Mouse (Mus musculus) forebrain, embryonic 15.5 days (tissue): ENCODE results near the gene Gjb5. TPM values are rescaled to one million over a fixed set of nuclear protein-coding genes. Genes with fewer than 3 reads are reported as not detected.
A peak's percentile ranks its signal among the peaks of the same experiment; 100 is the strongest.

ENCODE experiments used
- ATAC-seq: fragments of 200-750 bp; cut with Nextera tagmentation; replicated peaks from 2 replicates; pipeline ENCODE4 v1.8.0; 2017; ENCODE audit warnings: mild to moderate bottlenecking, moderate TSS enrichment, moderate library complexity
- H3K27ac ChIP-seq: fragments of 300-500 bp; sonication (generic); replicated peaks from 2 replicates; pipeline ENCODE4 v1.5.1; 2015; ENCODE audit warnings: mild to moderate bottlenecking, inconsistent platforms
- H3K27me3 ChIP-seq: fragments of 300-500 bp; sonication (generic); 2 replicates; pipeline ENCODE4 v1.6.1; 2015; ENCODE audit warnings: inconsistent platforms
- H3K36me3 ChIP-seq: fragments of 300-500 bp; sonication (generic); 2 replicates; pipeline ENCODE4 v1.6.1; 2015; ENCODE audit warnings: mild to moderate bottlenecking, inconsistent platforms
- H3K4me1 ChIP-seq: fragments of 300-500 bp; sonication (generic); 2 replicates; pipeline ENCODE4 v1.6.1; 2015; ENCODE audit warnings: inconsistent platforms
- H3K4me2 ChIP-seq: fragments of 300-500 bp; sonication (generic); replicated peaks from 2 replicates; pipeline ENCODE4 v1.6.1; 2015; ENCODE audit warnings: mild to moderate bottlenecking, inconsistent platforms
- H3K4me3 ChIP-seq: fragments of 300-500 bp; sonication (generic); 2 replicates; pipeline ENCODE4 v1.5.1; 2015; ENCODE audit warnings: mild to moderate bottlenecking, inconsistent platforms
- H3K9ac ChIP-seq: fragments of 300-500 bp; sonication (generic); replicated peaks from 2 replicates; pipeline ENCODE4 v1.6.1; 2015; ENCODE audit warnings: mild to moderate bottlenecking, inconsistent platforms
- H3K9me3 ChIP-seq: fragments of 300-500 bp; sonication (generic); 2 replicates; pipeline ENCODE4 v1.6.1; 2016; ENCODE audit warnings: inconsistent platforms
- WGBS: fragments of 180-500 bp; shearing (Covaris S2); methylation state at CpG from one replicate; pipeline ENCODE4 v1.1.7; 2015; ENCODE audit warnings: mixed read lengths; 5-methylcytosine and 5-hydroxymethylcytosine counted together
- polyA plus RNA-seq: library from polyadenylated mRNA; unstranded; fragments of >200 nt; fragmentation: Nextera tagmentation; extraction: Ambion mirVana; gene quantifications from 2 replicates; pipeline ENCODE4 v1.2.1, GENCODE M21; 2015

Gjb5 gene
- polyA plus RNA-seq, 1 experiment from 2014 or later = not detected

DNA sequence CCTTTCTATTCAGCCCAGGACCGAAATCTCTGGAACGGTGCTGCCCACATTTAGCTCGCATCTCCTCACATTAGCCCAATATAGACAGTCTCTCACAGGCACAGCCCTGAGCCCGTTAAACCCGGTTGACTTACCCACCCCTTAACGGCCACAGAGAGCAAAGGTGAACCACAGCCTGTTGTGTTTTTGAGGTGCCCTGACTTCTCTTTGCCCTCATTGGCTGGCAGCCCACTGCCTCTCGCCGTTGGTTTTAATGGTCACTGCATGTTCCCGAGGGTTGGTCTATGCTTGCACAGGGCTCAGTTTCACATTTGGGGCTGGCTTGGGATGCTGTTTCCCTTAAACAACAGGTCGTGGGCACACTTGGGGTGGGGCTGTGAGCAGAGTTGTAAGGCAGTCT lies 33.7 kb downstream of the Gjb5 start:
- H3K27me3 ChIP-seq = peaks cover 16% of the 10 kb centered on the region
- H3K36me3 ChIP-seq = no peaks in the 10 kb centered on the region
- H3K4me2 ChIP-seq = no peak overlapping the region
- H3K4me3 ChIP-seq = no peak overlapping the region
- H3K4me1 ChIP-seq = no peaks in the 10 kb centered on the region
- H3K27ac ChIP-seq = no peak overlapping the region
- no peak for ATAC-seq
- H3K9me3 ChIP-seq = no peaks in the 10 kb centered on the region
- no peak overlapping the region for H3K9ac ChIP-seq
- 75% methylated on average over 10 of the region's 10 CpGs for WGBS

DNA sequence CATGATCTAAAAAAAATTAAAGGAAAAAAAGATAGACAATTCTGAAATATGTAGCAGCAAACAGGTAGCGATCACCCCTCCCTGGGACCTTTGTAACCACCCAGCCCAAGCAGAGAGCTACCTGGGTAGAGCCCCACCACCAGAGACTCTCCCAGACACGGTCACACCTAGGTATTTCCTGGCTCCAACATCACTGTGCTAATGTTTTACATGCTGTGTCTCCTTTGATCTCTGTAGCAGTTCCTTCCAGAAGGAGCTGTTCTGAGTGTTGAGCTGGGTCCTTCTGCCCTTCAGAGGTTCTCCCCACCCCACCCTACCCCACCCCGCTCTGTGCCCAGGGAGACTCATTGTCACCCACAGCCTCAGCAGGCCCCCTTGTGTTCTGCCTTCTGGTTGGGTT lies 34.3 kb downstream of the Gjb5 start:
- H3K9me3 ChIP-seq = no peaks in the 10 kb centered on the region
- 93% methylated on average over 3 of the region's 3 CpGs for WGBS

DNA sequence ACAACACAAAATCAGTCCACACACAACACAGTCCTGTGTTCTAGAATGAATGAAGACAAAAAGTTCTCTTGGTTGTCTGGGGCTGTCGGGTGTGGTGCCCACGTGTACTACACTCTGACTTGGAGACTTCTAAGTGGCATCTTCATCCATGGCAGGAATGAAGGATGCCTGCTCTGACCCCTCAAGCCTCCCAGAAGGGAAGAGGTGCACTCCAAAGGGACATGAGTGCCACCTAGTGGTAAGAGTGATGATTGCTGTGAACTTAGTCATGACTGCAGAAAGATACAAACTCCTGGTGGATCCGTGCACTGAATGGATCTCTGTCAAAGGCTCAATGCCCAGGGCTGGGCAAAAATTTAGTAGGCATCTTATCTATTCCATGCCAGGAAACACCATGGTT lies 38.4 kb downstream of the Gjb5 start:
- no peak overlapping the region for H3K9ac ChIP-seq
- 4% methylated on average over 3 of the region's 3 CpGs for WGBS
- H3K27me3 ChIP-seq = no peaks in the 10 kb centered on the region
- H3K27ac ChIP-seq = no peak overlapping the region
- no peak overlapping the region for H3K4me2 ChIP-seq
- peak; percentile 41 for ATAC-seq
- no peaks in the 10 kb centered on the region for H3K36me3 ChIP-seq
- H3K4me3 ChIP-seq = no peak overlapping the region
- H3K9me3 ChIP-seq = no peaks in the 10 kb centered on the region
- no peaks in the 10 kb centered on the region for H3K4me1 ChIP-seq

More for the DNA sequence above, 34.3 kb downstream of the Gjb5 start:
- ATAC-seq = no peak
- Histone ChIP-seq H3K4me2 (no peak overlapping the region), H3K4me3 (no peak overlapping the region), H3K27me3 (peaks cover 15% of the 10 kb centered on the region), H3K36me3 (no peaks in the 10 kb centered on the region), H3K4me1 (no peaks in the 10 kb centered on the region), H3K27ac (no peak overlapping the region), H3K9ac (no peak overlapping the region)

DNA sequence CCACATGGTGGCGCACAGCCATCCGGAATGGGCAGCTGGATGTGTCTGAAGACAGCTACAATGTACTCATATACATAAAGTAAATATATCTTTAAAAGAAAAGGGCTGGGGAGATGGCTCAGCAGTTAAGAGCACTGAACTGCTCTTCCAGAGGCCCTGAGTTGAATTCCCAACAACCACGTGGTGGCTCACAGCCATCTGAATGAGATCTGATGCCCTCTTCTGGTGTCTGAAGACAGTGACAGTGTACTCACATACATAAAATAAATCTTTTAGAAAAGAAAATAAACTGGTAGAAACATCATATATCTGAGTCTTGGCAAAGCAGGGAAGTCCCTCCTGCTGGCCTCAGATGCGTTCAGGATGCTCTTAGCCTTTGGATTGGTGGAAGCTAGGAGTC lies 40.8 kb downstream of the Gjb5 start:
- no peak overlapping the region for H3K4me3 ChIP-seq
- H3K9ac ChIP-seq = no peak overlapping the region
- whole genome bisulfite sequencing = 67% methylated on average over 4 of the region's 4 CpGs
- no peak overlapping the region for H3K4me2 ChIP-seq
- no peaks in the 10 kb centered on the region for H3K36me3 ChIP-seq
- peaks cover 7% of the 10 kb centered on the region; the same call in 1 of the 2 replicates for H3K27me3 ChIP-seq
- no peak for ATAC-seq
- H3K4me1 ChIP-seq = 0 out of 2 replicates have a peak, but pooled peaks cover 11% of the 10 kb centered on the region
- H3K27ac ChIP-seq = no peak overlapping the region
- no peaks in the 10 kb centered on the region for H3K9me3 ChIP-seq

DNA sequence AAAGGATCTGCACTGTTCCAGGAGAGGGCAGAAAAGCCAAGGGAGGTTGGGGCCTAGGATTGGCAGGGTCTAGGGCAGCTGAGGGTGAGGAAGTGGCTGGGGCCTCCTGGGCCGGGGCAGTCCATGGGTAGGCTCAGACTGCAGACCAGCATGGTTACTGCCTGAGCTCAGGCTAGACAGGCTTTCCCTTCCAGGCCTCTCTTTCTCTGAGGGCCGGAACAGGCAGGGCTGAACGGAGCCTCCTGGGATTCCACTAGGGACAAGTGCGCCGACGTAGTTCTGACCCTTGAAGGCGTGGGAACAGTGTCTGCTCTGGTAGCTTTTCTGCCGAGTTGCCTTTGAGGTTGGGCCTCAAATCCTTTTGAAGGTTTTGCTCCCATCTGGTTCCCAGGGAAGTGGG lies 42.2 kb downstream of the Gjb5 start:
- 87% methylated on average over 8 of the region's 8 CpGs for WGBS
- Histone ChIP-seq H3K9me3 (no peaks in the 10 kb centered on the region), H3K4me3 (no peak overlapping the region), H3K9ac (no peak overlapping the region), H3K27me3 (peaks cover 7% of the 10 kb centered on the region; the same call in 1 of the 2 replicates), H3K4me2 (no peak overlapping the region), H3K27ac (no peak overlapping the region), H3K36me3 (no peaks in the 10 kb centered on the region), H3K4me1 (0 out of 2 replicates have a peak, but pooled peaks cover 11% of the 10 kb centered on the region)
- no peak for ATAC-seq

DNA sequence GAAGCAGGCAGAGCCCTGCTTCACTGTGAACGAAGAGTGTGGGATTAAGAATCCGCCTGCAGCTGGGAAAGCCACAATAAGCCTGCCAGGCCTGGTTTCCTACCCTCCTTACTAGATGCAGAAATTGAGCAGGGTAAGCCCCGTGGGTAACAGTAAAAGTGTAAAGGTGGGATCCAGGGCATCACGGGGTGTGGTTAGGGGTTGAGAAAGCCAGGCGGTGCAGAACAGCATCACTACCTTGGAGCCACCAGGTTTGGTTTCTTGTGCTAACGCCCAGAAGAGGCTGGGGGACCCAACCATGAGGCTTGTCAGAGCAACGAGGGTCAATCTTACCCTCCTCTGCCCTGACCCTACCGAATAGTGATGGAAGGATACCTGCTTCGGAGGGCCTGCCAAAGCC lies 43.4 kb downstream of the Gjb5 start:
- Histone ChIP-seq H3K27ac (no peak overlapping the region), H3K9ac (no peak overlapping the region), H3K4me3 (peak overlapping the region; percentile 47; the same call in 1 of the 2 replicates), H3K4me1 (0 out of 2 replicates have a peak, but pooled peaks cover 11% of the 10 kb centered on the region), H3K9me3 (no peaks in the 10 kb centered on the region), H3K27me3 (peaks cover 7% of the 10 kb centered on the region; the same call in 1 of the 2 replicates), H3K36me3 (no peaks in the 10 kb centered on the region), H3K4me2 (peak overlapping the region; percentile 87)
- 41% methylated on average over 9 of the region's 9 CpGs for WGBS
- no peak for ATAC-seq

DNA sequence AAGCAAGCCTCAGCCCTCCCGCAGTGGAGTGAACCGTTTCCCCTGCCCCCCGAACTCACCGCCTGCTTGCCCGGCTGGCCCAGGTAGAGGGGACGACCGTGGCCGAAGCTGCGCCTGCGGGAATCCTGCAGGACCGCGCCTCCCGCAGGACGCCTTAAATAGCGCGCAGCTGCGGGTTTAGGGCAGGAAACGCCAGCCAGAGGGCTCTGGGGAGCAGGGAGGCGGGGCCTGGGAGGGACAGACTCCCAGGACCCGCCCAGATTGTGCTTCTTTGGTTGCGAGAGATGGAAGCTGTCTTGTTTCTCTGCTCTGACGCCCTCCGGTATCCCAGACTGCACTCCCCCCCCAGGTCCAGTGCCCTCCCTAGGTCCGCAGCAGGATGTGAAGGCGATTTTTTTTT lies 44.1 kb downstream of the Gjb5 start, which contains the start of gene Gja4:
TSS of gene Gja4 (minus strand) at position 179 of the 400 bp plus-strand sequence.
- H3K4me1 ChIP-seq = 0 out of 2 replicates have a peak, but pooled peaks cover 11% of the 10 kb centered on the region
- no peak within 1 kb of the TSS for H3K27ac ChIP-seq
- ATAC-seq = peak; percentile 85
- H3K9me3 ChIP-seq = no peaks in the 10 kb centered on the region
- peaks cover 7% of the 10 kb centered on the region; the same call in 1 of the 2 replicates for H3K27me3 ChIP-seq
- H3K9ac ChIP-seq = peak within 1 kb of the TSS; percentile 40
- peak within 1 kb of the TSS; percentile 87 for H3K4me2 ChIP-seq
- H3K4me3 ChIP-seq = peak within 1 kb of the TSS; percentile 47
- H3K36me3 ChIP-seq = no peaks in the 10 kb centered on the region
- WGBS = under 1% methylated on average over 25 of the region's 25 CpGs

DNA sequence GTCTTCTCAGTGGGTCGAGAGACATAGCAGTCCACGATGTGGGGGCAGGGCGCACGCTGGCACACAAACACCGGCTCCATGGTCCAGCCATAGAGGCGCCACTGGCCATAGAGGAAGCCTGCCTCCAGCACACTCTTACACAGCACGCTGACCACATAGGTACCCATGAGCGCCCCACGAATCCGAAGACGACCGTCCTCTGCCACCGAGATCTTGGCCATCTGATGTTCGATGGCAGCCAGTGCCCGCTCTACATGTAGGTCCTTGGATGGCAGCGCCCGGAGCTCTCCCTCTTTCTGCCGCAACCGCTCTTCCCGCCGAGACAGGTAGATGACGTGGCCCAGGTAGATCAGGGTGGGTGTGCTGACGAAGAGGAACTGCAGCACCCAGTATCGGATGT lies 45.6 kb downstream of the Gjb5 start:
- 67% methylated on average over 24 of the region's 24 CpGs for WGBS
- no peak overlapping the region for H3K4me2 ChIP-seq
- no peak for ATAC-seq

DNA sequence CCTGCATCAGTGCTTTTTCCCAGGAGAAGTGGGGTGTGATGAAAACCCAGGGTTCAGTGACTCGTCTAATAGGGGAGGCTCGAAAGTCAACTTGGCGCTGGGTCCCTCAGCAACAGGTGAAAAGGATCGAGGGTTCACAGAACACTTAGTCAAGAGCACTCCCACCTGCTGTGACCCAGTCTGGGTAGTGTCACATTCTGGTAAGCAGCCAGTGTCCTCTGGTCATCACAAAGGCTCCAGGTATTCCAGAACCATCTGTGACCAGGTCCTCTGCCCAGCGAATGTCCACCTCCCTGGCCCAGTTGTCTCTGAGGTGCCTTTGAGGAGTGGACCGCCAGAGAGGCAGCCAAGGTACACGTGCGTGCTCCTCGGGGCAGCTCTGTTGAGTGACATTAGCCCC lies 46.4 kb downstream of the Gjb5 start:
- Histone ChIP-seq H3K4me1 (0 out of 2 replicates have a peak, but pooled peaks cover 11% of the 10 kb centered on the region), H3K9ac (no peak overlapping the region), H3K4me3 (no peak overlapping the region), H3K27me3 (peaks cover 7% of the 10 kb centered on the region; the same call in 1 of the 2 replicates), H3K4me2 (no peak overlapping the region), H3K27ac (no peak overlapping the region), H3K9me3 (no peaks in the 10 kb centered on the region), H3K36me3 (no peaks in the 10 kb centered on the region)
- WGBS = 65% methylated on average over 9 of the region's 9 CpGs
- no peak for ATAC-seq

More for the DNA sequence above, 45.6 kb downstream of the Gjb5 start:
- H3K27ac ChIP-seq = no peak overlapping the region
- H3K4me3 ChIP-seq = no peak overlapping the region
- no peaks in the 10 kb centered on the region for H3K36me3 ChIP-seq
- H3K9ac ChIP-seq = no peak overlapping the region
- 0 out of 2 replicates have a peak, but pooled peaks cover 11% of the 10 kb centered on the region for H3K4me1 ChIP-seq
- no peaks in the 10 kb centered on the region for H3K9me3 ChIP-seq
- H3K27me3 ChIP-seq = peaks cover 7% of the 10 kb centered on the region; the same call in 1 of the 2 replicates

DNA sequence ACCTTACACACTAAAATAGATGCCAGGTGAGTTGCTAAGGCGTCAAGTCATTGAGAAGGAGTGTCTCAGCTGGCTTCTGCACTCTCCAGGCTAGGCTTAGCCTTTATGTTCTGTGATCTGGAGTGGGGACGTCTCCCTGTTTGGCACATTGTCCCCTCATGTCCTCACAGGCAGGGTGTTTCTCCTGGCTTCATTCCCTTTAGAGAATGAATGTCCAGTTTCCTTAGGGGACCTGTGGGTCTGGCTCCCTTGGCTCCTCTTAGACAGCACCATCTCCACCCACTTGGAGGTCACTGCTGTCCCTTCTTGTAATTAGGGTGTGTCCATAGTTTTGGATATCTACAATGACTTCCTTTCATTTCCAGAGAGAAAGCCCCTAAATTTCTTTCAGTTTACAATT lies 51.1 kb downstream of the Gjb5 start:
- H3K27ac ChIP-seq = no peak overlapping the region
- H3K4me1 ChIP-seq = no peaks in the 10 kb centered on the region
- no peak overlapping the region for H3K9ac ChIP-seq
- H3K27me3 ChIP-seq = no peaks in the 10 kb centered on the region
- H3K4me2 ChIP-seq = no peak overlapping the region
- no peaks in the 10 kb centered on the region for H3K36me3 ChIP-seq
- ATAC-seq = no peak
- no peak overlapping the region for H3K4me3 ChIP-seq
- WGBS = 65% methylated on average over 2 of the region's 2 CpGs
- no peaks in the 10 kb centered on the region for H3K9me3 ChIP-seq

Other genes starting within 250 kb of the Gjb5 start
- gene Tmem35b, start 234.5 kb downstream of the Gjb5 start, polyA plus RNA-seq = 13.1 and 14.2 TPM in 2 replicates
- 11.6 and 12.5 TPM in 2 replicates for gene Dlgap3, start 189.0 kb downstream of the Gjb5 start, polyA plus RNA-seq
- gene Smim12, start 114.4 kb downstream of the Gjb5 start, polyA plus RNA-seq = 52.2 and 53.8 TPM in 2 replicates
- 13.3 and 14.6 TPM in 2 replicates for gene Gja4, start 44.1 kb downstream of the Gjb5 start, polyA plus RNA-seq
- gene Gjb3, start 27.3 kb downstream of the Gjb5 start, polyA plus RNA-seq = not detected in 2 replicates
- gene Gjb4, start 4.1 kb downstream of the Gjb5 start, polyA plus RNA-seq = 0.17 TPM in 1 of 2 replicates, not detected in the other